Mouse (Mus musculus): ENCODE data around the gene Rgs8. TPM values are rescaled to one million over a fixed set of nuclear protein-coding genes. Genes with fewer than 3 reads are reported as not detected.
A peak's percentile ranks its signal among the peaks of the same experiment; 100 is the strongest.

The Rgs8 gene
- polyA plus RNA-seq, 1 experiment from 2014 or later = 0.16 TPM

DNA sequence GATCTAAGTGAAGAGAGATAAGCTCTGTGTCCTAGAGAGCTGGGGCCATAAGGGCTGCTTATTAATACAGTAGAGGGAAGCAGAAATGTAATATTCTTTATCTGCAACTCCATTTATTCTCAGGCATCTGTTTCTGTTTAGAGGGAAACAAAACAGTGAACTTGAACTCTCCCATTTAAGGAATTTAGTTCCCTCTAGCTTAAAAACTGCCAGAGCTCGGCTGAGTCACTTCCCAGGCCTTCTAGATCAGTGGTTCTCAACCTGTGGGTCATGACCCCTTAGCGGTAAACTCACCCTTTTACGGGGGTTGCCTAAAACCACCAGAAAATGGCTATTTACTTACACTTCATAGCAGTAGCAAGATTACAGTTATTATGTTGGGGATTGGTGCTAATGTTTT, 32.8 kb downstream of the Rgs8 start:
- Histone ChIP-seq H3K4me1 (ENCODE audit: insufficient read depth, low read length) (no peaks in the 10 kb centered on the region), H3K36me3 (ENCODE audit: insufficient read depth, low read length) (no peaks in the 10 kb centered on the region), H3K27ac (ENCODE audit: low read length) (no peak overlapping the region), H3K9me3 (ENCODE audit: low read length) (no peaks in the 10 kb centered on the region), H3K4me2 (replicated peaks; ENCODE audit: low read depth, low read length) (no peak overlapping the region), H3K4me3 (ENCODE audit: low read length) (no peak overlapping the region), H3K9ac (replicated peaks; ENCODE audit: low read length) (no peak overlapping the region), H3K27me3 (ENCODE audit: insufficient read depth, low read length) (no peaks in the 10 kb centered on the region)
- WGBS = 53% methylated on average over 3 of the region's 3 CpGs
- ATAC-seq (ENCODE audit: low FRiP score, low TSS enrichment) = no peak

DNA sequence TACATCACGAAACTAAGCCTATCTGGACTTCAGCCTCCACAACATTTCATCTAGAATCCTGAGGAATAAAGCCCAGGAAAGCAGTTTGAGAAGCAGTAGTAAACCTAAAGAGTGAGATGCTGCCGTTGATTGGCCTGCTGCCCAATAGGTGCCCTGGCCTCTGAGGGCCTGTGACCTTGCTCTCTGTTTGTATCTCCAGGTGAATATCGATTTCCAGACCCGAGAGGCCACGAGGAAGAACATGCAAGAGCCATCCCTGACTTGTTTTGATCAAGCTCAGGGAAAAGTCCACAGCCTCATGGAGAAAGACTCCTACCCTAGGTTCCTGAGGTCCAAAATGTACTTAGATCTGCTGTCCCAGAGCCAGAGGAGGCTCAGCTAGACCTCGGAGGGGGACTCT, 39.7 kb downstream of the Rgs8 start:
- 73% methylated on average over 6 of the region's 6 CpGs for WGBS
- no peak overlapping the region for H3K4me2 ChIP-seq (replicated peaks; ENCODE audit: low read depth, low read length)
- no peaks in the 10 kb centered on the region for H3K36me3 ChIP-seq (ENCODE audit: insufficient read depth, low read length)
- H3K27me3 ChIP-seq (ENCODE audit: insufficient read depth, low read length) = no peaks in the 10 kb centered on the region
- no peak overlapping the region for H3K9ac ChIP-seq (replicated peaks; ENCODE audit: low read length)
- no peaks in the 10 kb centered on the region for H3K9me3 ChIP-seq (ENCODE audit: low read length)
- no peak for ATAC-seq (ENCODE audit: low FRiP score, low TSS enrichment)
- no peak overlapping the region for H3K27ac ChIP-seq (ENCODE audit: low read length)
- H3K4me3 ChIP-seq (ENCODE audit: low read length) = no peak overlapping the region
- no peaks in the 10 kb centered on the region for H3K4me1 ChIP-seq (ENCODE audit: insufficient read depth, low read length)

DNA sequence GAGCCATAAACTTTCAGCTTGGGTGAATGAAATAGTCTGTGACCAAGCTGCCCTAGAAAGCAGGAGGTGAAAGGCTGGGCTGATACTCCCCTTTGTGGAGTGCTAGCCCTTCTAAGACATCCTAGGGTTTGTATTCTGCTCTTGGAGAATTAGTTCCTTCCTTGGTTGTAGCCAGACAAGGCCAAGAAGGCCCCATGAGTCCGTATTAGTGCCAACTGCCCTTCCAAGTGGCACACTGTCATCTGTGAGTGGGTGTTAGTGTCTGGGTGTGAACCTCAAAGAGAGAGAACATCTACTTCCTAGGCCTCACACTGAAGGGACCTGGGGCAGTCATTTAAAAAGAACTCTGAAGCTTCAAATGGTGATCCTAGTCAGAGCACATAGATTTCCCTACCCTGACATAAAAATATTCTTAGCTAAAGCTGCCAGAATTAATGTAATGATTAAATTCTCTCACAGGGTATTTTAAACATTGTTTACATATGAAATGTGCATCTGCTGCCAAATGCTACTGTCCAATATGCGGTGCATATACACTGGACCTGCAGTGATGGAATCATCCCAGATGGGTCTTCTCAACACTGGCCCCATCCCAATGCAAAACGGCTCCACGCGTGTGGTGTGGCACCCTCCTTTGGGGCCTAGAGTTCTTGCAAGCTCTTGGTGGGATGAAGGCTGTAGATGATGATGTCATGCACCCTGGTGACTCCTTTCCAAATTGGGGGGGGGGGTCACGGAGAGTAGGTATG, 41.7 kb downstream of the Rgs8 start:
- Histone ChIP-seq H3K36me3 (ENCODE audit: insufficient read depth, low read length) (no peaks in the 10 kb centered on the region), H3K27me3 (ENCODE audit: insufficient read depth, low read length) (no peaks in the 10 kb centered on the region), H3K4me1 (ENCODE audit: insufficient read depth, low read length) (peaks cover 15% of the 10 kb centered on the region), H3K9me3 (ENCODE audit: low read length) (no peaks in the 10 kb centered on the region), H3K27ac (ENCODE audit: low read length) (no peak overlapping the region), H3K4me2 (replicated peaks; ENCODE audit: low read depth, low read length) (no peak overlapping the region), H3K4me3 (ENCODE audit: low read length) (no peak overlapping the region), H3K9ac (replicated peaks; ENCODE audit: low read length) (no peak overlapping the region)
- ATAC-seq (ENCODE audit: low FRiP score, low TSS enrichment) = no peak
- 86% methylated on average over 6 of the region's 6 CpGs for WGBS

DNA sequence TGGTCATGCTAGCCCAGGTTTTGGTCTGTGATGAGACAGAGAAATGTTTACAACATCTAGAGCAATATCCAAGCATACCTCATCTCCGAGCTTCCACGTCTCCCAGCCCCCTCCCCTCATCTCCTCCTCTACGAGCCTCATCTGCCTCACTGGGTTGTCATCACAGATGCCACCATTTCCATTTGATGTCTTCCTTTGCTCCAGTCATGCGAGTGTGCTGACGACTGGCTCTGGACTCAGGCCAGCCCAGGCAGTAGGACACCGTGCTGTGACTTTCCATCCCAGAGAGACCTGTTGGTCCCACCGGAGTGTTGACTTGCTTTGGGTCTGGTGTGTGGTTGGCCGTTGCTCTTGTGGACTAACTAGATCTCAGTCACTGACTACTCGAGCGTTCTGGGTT, 42.6 kb downstream of the Rgs8 start:
- Histone ChIP-seq H3K4me2 (replicated peaks; ENCODE audit: low read depth, low read length) (no peak overlapping the region), H3K27me3 (ENCODE audit: insufficient read depth, low read length) (no peaks in the 10 kb centered on the region), H3K9me3 (ENCODE audit: low read length) (no peaks in the 10 kb centered on the region), H3K36me3 (ENCODE audit: insufficient read depth, low read length) (no peaks in the 10 kb centered on the region), H3K27ac (ENCODE audit: low read length) (no peak overlapping the region), H3K4me3 (ENCODE audit: low read length) (no peak overlapping the region), H3K9ac (replicated peaks; ENCODE audit: low read length) (no peak overlapping the region), H3K4me1 (ENCODE audit: insufficient read depth, low read length) (peaks cover 20% of the 10 kb centered on the region)
- 87% methylated on average over 10 of the region's 10 CpGs for WGBS
- ATAC-seq (ENCODE audit: low FRiP score, low TSS enrichment) = no peak

DNA sequence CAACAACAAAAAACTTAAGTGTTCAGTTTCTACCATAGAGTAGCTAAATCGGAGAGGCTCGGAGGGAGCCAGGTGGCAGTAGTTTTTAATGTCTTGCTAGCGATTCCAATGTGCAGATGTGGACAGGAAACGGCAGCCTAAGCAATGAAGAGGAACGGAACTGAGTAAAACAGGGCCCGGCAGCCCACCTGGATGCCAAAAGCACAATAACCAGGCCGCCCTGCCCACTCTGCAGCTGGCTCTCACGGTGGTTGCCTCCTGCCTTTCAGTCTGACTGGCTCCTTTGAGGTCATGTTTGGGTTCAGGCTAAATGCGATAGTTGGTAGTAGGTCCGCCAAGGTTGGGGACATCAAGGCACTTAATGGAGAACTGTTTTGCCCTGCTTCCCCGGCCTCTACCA, 43.3 kb downstream of the Rgs8 start:
- Histone ChIP-seq H3K4me2 (replicated peaks; ENCODE audit: low read depth, low read length) (no peak overlapping the region), H3K4me1 (ENCODE audit: insufficient read depth, low read length) (peaks cover 20% of the 10 kb centered on the region), H3K9ac (replicated peaks; ENCODE audit: low read length) (no peak overlapping the region), H3K36me3 (ENCODE audit: insufficient read depth, low read length) (no peaks in the 10 kb centered on the region), H3K9me3 (ENCODE audit: low read length) (no peaks in the 10 kb centered on the region), H3K27me3 (ENCODE audit: insufficient read depth, low read length) (no peaks in the 10 kb centered on the region), H3K27ac (ENCODE audit: low read length) (no peak overlapping the region), H3K4me3 (ENCODE audit: low read length) (no peak overlapping the region)
- WGBS = 75% methylated on average over 11 of the region's 11 CpGs
- no peak for ATAC-seq (ENCODE audit: low FRiP score, low TSS enrichment)

DNA sequence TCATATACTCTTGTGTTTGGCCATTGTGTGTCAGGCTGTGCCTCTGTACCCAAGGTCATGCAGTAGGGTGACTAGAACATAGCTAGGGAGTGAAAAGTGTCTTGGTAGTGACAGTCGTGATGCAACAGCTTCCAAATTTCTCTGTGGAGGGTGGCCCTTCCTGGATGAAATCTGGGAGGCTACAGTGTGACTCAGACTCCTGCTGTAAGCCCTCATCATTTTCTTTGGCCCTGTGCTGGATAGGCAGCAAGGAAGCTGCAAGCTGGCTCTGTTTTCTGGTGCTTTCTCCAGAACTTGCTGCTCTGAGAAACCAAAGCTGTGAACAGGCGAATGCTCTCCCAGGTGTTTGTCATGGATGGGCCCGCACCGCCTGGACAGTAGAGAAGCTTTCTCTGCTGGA, 43.7 kb downstream of the Rgs8 start:
- no peak overlapping the region for H3K4me3 ChIP-seq (ENCODE audit: low read length)
- no peak overlapping the region for H3K9ac ChIP-seq (replicated peaks; ENCODE audit: low read length)
- H3K9me3 ChIP-seq (ENCODE audit: low read length) = no peaks in the 10 kb centered on the region
- no peaks in the 10 kb centered on the region for H3K27me3 ChIP-seq (ENCODE audit: insufficient read depth, low read length)
- no peak overlapping the region for H3K4me2 ChIP-seq (replicated peaks; ENCODE audit: low read depth, low read length)
- peaks cover 20% of the 10 kb centered on the region for H3K4me1 ChIP-seq (ENCODE audit: insufficient read depth, low read length)
- WGBS = 85% methylated on average over 4 of the region's 4 CpGs
- no peaks in the 10 kb centered on the region for H3K36me3 ChIP-seq (ENCODE audit: insufficient read depth, low read length)
- no peak overlapping the region for H3K27ac ChIP-seq (ENCODE audit: low read length)
- no peak for ATAC-seq (ENCODE audit: low FRiP score, low TSS enrichment)

DNA sequence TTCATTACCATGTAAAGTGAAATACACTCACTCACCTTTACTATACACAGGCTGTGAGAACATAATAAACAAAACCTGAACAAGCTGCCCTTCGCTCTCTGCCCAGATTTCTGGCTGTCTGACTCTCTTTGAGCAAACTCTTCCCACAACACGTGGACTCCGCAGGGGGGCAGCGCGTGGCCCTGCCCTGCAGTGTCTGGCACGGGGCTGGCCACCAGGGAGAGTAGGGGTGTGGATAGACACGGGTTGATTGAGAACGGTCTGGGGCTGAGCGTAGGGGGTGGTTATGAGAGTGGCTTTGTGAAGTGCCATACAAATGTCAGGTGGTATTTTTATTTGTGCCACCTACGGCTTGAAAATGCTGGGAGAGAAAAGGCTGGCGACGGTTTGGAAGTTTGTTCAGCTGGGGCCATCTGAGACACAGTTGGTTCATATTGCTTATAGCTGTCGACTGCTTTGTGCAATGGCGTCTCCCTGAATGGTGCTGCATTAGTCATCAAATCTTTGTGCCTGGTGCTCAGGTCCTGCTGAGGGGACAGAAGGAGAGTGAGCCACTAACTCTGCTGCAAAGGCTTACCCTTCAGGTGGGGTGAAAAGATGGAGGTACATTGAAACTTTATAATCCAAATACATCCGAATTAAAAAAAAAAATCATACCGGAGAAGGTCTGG, 44.9 kb downstream of the Rgs8 start:
- Histone ChIP-seq H3K27ac (ENCODE audit: low read length) (no peak overlapping the region), H3K36me3 (ENCODE audit: insufficient read depth, low read length) (no peaks in the 10 kb centered on the region), H3K4me1 (ENCODE audit: insufficient read depth, low read length) (peaks cover 20% of the 10 kb centered on the region), H3K27me3 (ENCODE audit: insufficient read depth, low read length) (no peaks in the 10 kb centered on the region), H3K9me3 (ENCODE audit: low read length) (no peaks in the 10 kb centered on the region), H3K4me3 (ENCODE audit: low read length) (no peak overlapping the region), H3K4me2 (replicated peaks; ENCODE audit: low read depth, low read length) (no peak overlapping the region), H3K9ac (replicated peaks; ENCODE audit: low read length) (no peak overlapping the region)
- 73% methylated on average over 16 of the region's 16 CpGs for WGBS
- no peak for ATAC-seq (ENCODE audit: low FRiP score, low TSS enrichment)

DNA sequence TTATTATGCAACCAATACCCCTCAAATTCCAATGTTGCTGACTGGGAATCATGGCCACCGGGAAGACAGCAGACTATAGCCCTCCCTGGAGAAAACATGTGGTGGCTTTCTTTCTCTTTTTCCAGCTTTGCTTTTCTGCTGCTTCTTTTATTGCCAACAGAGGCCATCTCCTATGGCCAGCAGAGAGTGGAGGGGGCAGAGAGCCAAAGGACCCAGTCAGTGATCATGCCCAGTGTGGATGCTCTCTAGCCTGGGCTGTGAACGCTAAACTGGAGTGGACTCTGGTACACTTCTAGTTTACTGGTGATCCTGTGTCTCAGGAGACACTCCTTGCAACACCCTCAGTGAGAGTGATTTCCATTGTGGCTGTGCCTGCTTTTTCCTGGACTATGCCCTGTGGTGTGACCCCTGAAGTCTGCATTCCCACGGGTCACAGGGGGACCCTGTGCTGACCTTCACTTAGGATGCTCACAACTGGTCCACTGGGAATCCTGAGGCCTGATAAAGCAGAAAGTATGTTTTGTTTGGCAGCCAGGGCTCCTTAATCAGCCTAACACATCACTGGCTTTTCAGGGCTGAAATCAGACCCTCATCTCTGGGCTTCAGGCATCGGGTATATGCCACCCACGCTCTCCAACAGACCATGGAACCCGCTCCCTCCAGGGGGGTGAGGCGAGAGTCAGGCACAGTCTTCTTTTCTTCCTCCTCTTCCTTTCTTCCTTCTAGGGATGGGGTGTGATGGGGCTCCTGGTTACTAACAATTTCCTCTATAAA, 45.7 kb downstream of the Rgs8 start:
- Histone ChIP-seq H3K27ac (ENCODE audit: low read length) (peak overlapping the region; percentile 37; the same call in 1 of the 2 replicates), H3K9me3 (ENCODE audit: low read length) (no peaks in the 10 kb centered on the region)
- peak; percentile 75 for ATAC-seq (ENCODE audit: low FRiP score, low TSS enrichment)

DNA sequence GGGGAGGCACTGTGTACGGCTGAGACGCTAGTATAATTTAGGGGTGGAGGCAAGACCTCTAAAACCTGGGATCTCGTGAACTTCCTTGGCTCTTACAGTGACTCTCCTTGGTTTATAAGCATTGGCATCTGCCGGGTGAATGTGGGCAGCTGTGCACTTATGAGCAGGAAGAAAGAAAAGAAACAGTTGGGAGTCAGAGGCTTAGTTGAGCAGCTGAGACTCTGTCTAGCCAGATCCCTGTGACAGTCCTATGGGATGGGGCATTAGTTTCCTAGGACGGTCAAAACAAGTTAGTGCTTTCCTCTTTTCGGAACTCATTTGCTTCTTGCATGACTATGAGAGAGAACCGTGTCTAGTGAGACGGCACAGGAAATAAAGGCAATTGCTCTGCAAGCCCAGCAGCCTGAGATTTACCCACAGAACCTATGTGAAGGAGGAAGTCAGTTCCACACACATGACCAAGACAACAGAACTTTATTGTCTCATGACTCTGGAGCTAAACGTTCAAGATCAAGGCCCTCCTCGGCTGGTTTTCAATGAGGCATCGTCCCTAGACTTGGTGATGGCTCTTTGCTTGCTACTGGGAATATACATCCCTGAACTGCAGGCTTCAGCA, 47.7 kb downstream of the Rgs8 start:
- Histone ChIP-seq H3K4me3 (ENCODE audit: low read length) (no peak overlapping the region), H3K36me3 (ENCODE audit: insufficient read depth, low read length) (no peaks in the 10 kb centered on the region), H3K9ac (replicated peaks; ENCODE audit: low read length) (no peak overlapping the region), H3K27me3 (ENCODE audit: insufficient read depth, low read length) (no peaks in the 10 kb centered on the region), H3K4me2 (replicated peaks; ENCODE audit: low read depth, low read length) (no peak overlapping the region), H3K4me1 (ENCODE audit: insufficient read depth, low read length) (peaks cover 24% of the 10 kb centered on the region), H3K9me3 (ENCODE audit: low read length) (no peaks in the 10 kb centered on the region), H3K27ac (ENCODE audit: low read length) (no peak overlapping the region)
- no peak for ATAC-seq (ENCODE audit: low FRiP score, low TSS enrichment)
- 82% methylated on average over 11 of the region's 11 CpGs for WGBS

More for the DNA sequence above, 45.7 kb downstream of the Rgs8 start:
- Histone ChIP-seq H3K9ac (replicated peaks; ENCODE audit: low read length) (no peak overlapping the region), H3K27me3 (ENCODE audit: insufficient read depth, low read length) (no peaks in the 10 kb centered on the region), H3K4me1 (ENCODE audit: insufficient read depth, low read length) (peaks cover 20% of the 10 kb centered on the region), H3K4me2 (replicated peaks; ENCODE audit: low read depth, low read length) (no peak overlapping the region), H3K36me3 (ENCODE audit: insufficient read depth, low read length) (no peaks in the 10 kb centered on the region), H3K4me3 (ENCODE audit: low read length) (no peak overlapping the region)
- 29% methylated on average over 7 of the region's 7 CpGs for WGBS

All from kidney, embryonic 16.5 days (tissue).